Mouse (Mus musculus) mature B cell (primary cell): ENCODE results near the gene Plekhj1.

Experiments
- in situ Hi-C: fragments of 300-500 bp; cut with MboI; formaldehyde crosslinking; loops from 2 replicates; pipeline ENCODE4 v1.14.3; 2019

Plekhj1 gene

GRCm38 (mm10) chr10:80777123-80777522 is 21.3 kb downstream of the Plekhj1 start:
- in situ Hi-C loops: no loop called here

- in situ Hi-C loops: no loop called here
Observed at GRCm38 (mm10) chr10:80776358-80776869, 22.0 kb downstream of the Plekhj1 start.

- in situ Hi-C loops: no loop called here
Observed at GRCm38 (mm10) chr10:80775731-80776130, 22.7 kb downstream of the Plekhj1 start.

- in situ Hi-C loops: no loop called here
Observed at GRCm38 (mm10) chr10:80774981-80775380, 23.4 kb downstream of the Plekhj1 start.

- in situ Hi-C loops: no loop called here
Observed at GRCm38 (mm10) chr10:80774549-80774948, 23.9 kb downstream of the Plekhj1 start.

- in situ Hi-C loops: no loop called here
Observed at GRCm38 (mm10) chr10:80773816-80774215, 24.6 kb downstream of the Plekhj1 start.

GRCm38 (mm10) chr10:80768365-80768764 is 30.1 kb downstream of the Plekhj1 start:
- in situ Hi-C loops: no loop called here

GRCm38 (mm10) chr10:80766161-80766815 is 32.1 kb downstream of the Plekhj1 start:
- in situ Hi-C loops: no loop called here

- in situ Hi-C loops: no loop called here
Observed at GRCm38 (mm10) chr10:80765746-80766145, 32.7 kb downstream of the Plekhj1 start.

GRCm38 (mm10) chr10:80763502-80763901 is 34.9 kb downstream of the Plekhj1 start:
- in situ Hi-C loops: no loop called here

- in situ Hi-C loops: no loop called here
Observed at GRCm38 (mm10) chr10:80761821-80762220, 36.6 kb downstream of the Plekhj1 start.

- in situ Hi-C loops: no loop called here
Observed at GRCm38 (mm10) chr10:80760596-80761524, 37.6 kb downstream of the Plekhj1 start.

- in situ Hi-C loops: no loop called here
Observed at GRCm38 (mm10) chr10:80758651-80759050, 39.8 kb downstream of the Plekhj1 start.

- in situ Hi-C loops: no loop called here
Observed at GRCm38 (mm10) chr10:80757717-80758116, 40.7 kb downstream of the Plekhj1 start.

GRCm38 (mm10) chr10:80756967-80757366 is 41.5 kb downstream of the Plekhj1 start:
- in situ Hi-C loops: no loop called here

- in situ Hi-C loops: no loop called here
Observed at GRCm38 (mm10) chr10:80756509-80756908, 41.9 kb downstream of the Plekhj1 start.

GRCm38 (mm10) chr10:80756099-80756498 is 42.3 kb downstream of the Plekhj1 start:
- in situ Hi-C loops: no loop called here

- in situ Hi-C loops: no loop called here
Observed at GRCm38 (mm10) chr10:80755291-80756015, 43.0 kb downstream of the Plekhj1 start.

GRCm38 (mm10) chr10:80754594-80755290 is 43.7 kb downstream of the Plekhj1 start, which contains the start of gene Dot1l:
Dot1l (plus strand) TSS chr10:80755206.
- in situ Hi-C loops: no loop called here

- in situ Hi-C loops: no loop called here
Observed at GRCm38 (mm10) chr10:80752079-80752625, 46.3 kb downstream of the Plekhj1 start.

- in situ Hi-C loops: no loop called here
Observed at GRCm38 (mm10) chr10:80751188-80751832, 47.1 kb downstream of the Plekhj1 start.
